Mouse (Mus musculus): ENCODE results near the gene Ogfod1.

Ogfod1 gene

DNA sequence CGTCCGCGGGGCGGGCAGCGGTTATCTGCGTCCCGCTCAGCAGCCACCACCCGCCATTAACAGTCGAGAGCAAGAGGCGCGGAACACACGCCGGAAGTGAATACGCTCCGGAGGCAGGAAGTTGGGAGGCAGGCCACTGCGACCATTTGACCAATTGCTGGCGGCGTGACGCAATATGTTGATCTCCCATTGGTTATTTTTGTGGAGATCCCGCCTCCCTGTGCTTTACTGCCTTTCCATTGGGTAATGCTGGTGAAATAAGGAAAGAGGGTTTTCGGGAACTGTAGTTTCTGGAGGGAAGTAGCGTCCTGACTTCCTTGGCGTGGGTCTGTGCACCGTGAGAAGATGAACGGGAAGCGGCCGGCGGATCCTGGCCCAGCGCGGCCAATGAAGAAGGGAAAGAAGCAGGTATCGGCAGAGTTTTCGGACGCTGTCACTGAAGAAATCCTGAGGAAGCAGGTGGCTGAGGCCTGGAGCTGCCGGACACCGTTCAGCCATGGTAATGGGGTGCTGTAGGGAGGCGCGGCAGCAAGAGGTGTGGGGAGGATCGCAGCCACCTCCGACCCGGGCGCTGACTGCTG lies at the start of gene Ogfod1, which contains the start of gene Nudt21:
TSS of gene Ogfod1 (plus strand) at position 255 of the 581 bp plus-strand sequence.
TSS of gene Nudt21 (minus strand) at position 88 of the 581 bp plus-strand sequence.
- DNase-seq (ENCODE audit: low read depth, low spot score), result peak; percentile 100

DNA sequence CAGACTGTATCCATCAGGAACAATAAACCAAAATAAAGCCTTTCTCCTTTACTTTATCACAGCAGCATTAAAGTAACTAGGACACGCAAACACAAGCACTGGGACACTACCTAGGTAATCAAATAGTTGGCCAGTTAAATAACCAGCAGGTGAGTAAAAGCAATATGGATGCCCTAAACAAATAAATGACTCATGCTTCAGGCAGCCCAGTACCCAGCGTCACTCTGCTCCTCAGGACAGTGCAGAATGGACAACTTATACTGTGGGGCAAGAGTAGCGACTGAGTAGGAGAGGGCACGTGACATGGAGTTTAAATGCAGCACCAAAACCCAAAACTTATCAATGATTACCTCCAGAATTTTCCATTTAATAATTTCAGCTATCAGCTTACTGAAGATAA lies 47.3 kb upstream of the Ogfod1 start:
- no peak for DNase-seq (ENCODE audit: low read depth, low spot score)

DNA sequence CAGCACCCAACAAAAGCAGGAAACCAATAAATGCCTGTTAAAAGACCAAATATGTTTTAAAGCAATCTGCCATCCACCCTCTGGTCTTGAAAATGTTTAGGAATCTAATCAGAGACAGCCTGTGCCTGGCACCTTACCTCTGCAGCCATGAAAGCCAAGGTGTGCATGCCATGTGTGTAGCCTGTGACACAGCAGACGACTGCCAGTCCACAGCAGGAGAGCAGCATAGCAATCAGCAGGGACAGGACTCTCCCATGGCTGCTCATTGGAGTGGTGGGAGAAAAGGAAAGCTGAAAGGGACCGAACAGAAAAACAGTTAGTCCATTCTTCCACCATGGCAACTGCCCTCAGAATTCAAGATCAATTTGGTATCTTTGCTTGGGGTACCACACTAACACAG lies 38.0 kb upstream of the Ogfod1 start:
- no peak for DNase-seq (ENCODE audit: low read depth, low spot score)

DNA sequence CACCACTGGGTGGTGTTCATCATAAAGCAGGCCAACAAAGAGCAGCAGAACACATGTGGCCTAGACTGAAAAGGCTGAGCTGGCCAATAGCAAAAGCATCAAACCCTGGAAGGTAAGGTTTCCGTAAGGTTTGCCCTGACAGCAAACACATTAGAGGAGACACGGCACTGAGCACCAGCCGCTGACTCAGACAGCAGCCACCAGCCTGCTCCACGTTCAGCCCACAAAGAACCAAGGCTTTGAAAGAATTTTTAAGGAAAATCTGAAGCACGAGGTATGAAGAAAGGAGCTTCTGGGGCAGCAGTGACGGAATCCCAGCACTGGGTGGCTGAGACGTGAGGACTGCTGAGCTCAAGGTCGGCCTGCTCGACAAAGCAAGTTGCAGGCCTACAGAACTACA lies 32.9 kb upstream of the Ogfod1 start:
- no peak for DNase-seq (ENCODE audit: low read depth, low spot score)

DNA sequence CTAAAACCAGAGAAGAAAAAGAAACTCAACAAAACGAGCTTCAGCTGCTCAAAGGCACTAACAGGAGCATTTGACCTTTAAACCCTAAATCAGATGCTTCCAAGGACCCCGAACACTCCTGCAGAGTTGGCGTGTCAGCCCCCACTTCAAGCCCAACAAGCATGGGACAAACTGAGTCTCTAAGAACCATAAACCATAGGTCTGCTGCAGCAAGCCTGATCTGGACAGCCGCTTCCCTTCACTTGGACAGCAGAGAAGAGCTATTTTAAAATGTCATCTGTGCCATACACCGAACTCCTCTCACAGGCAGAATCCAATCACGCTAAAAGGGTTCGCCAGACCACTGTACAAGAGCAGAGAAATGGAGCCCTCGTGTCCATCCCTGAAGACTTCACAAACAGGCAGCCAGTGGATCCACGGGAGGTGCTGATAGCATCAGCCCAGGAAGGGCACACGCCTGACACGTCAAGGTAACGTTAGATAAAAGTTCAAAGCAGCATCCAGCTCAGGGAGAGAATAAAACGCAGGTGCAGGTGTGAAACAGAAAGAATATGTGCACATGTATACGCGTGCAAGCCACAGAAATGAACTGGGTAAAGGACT lies 27.7 kb upstream of the Ogfod1 start:
- DNase-seq (ENCODE audit: low read depth, low spot score), result no peak

DNA sequence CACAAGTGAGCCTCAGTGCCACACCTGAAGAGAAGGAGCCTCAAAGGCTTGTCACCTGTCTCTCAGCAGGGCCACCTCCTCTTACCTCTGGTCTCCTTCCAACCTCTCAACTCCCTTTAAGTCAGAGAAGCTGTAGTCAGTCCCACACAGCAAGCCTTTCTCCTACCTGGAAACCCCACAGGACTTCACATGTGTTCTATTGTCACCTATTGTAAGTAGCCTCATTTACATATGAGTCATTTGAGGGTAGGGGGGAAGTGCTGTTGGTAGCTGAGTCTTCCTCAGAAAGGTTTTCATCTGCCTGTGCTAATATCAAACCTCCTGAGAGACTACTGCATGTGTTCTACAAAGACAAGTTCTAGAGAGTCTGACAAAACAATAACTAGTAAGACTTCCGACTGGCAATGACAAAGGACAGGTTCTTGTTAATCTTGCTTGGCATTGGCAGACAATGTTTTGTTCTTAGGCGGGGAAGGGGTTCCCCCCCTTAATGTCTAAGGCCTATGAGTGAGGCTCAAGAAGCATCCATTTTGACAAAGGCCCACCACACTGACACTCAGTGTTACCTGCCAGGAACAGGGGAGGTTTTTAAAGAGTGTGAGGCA lies 26.8 kb upstream of the Ogfod1 start:
- DNase-seq (ENCODE audit: low read depth, low spot score), result peak; percentile 66

DNA sequence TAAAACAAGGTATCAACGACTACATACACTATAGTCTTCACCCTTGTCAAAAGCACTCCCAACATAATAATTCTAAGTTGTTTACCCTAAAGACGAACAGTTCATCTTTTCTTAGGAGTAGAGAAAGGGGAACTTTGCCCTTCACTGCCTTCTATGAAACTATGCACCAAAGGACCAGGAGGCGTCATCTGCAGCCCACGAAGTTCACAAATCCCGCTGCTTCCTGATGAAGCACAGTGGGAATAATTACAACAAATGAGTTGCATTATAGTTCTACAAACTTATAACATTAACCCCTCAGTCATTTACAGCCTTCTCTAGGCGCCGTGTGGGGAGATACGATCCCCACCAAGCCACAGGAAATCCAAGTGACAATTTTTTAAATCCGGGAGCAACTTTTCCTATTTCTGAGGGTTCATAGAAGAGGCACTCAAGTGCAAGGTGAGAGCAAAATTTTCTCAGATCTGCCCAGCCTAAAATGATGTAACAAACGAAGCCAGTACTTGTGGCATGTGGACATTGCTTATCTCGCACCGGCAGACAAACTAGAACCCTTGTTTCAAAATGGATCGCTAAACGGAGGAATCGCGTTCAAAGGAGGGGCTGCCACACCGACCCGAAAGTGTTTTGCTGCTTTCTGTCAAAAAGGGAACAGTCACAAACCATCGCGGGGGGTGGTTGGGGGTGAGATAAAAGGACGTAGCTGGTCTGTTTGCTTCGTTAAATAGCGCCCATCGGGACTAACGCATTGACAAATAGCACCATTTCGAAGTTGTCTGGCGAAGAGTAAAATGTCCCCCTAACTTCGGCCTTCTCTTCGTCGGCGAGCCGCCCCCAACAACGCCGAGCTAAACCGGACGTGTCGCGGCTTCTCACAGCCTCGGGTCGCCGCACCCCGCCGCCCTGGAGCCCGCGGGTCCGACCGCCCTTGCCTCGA lies 25.7 kb upstream of the Ogfod1 start:
- DNase-seq (ENCODE audit: low read depth, low spot score), result no peak

DNA sequence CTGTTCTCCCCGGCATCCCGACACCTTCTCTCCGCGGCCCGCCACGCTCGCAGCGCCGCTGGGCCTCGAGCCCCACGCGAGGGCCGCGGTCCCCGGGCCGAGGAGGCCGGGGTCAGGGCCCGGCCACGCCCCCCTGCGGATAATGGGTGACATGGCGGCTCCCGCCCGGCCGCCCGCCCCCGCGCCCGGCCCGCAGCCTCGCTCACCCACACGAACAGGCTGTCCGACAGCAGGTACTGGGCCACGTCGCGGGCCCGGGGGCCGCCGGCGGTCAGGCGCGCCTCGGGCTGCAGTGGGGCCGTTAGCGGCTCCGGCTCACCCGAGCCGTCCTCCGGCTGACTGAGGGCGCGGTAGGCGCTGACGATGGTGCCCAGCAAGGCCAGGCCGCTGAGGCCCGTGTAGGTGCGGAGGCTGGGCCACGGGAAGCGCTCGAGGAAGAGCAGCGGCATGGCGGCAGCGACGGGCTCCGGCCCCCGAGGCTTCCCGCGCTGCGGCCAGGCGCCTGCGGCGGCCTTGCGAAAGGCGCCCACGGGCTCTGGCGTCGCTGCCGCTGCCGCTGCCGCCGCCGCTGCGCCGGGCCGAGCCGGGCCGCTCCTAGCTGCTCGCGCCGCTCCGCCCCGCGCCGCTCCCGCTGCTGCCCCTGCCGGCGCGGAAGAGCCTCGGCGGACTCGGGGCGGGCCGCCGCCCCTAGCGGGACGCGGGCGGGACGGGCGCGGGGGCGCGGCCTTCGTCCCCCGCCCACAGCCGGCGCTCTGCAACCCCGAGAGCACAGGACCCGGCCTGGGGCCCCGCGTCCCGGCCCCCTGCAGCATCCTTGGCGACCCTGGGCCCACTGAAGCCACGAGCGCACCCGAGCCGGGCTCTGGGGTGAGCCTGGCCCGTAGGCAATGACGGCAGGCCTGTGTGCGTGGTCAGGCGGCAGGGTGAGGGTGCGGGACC lies 24.7 kb upstream of the Ogfod1 start, which contains the start of gene Amfr:
TSS of gene Amfr (minus strand) at position 830 of the 939 bp plus-strand sequence.
- DNase-seq (ENCODE audit: low read depth, low spot score), result peak; percentile 54

DNA sequence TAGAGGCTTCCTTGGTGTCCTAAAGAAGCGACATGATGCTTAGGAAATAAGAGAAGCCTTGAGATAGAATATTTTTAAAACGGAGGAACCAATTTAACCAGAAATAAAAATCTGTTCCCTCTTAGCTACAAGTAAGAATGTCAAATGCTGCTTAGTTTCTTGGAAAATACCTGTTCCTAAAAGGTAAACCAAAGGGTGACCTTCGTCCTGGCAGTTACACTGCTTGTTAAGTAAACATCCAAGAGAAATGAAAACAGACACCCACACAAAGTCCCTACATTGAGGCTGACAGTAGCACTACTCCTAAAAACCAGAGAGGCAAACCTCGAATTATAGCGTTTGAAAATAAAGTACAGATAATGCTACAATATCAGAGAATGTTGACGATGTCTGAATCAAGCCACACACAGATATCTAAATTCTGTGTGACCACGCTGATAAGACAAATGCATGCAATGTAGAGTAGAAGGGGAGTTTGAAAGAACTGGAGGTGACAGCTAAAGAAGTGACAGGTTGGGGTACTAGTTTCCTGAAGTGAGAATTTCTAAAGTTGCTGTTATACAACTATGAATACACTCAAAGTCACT lies 23.9 kb upstream of the Ogfod1 start:
- no peak for DNase-seq (ENCODE audit: low read depth, low spot score)

DNA sequence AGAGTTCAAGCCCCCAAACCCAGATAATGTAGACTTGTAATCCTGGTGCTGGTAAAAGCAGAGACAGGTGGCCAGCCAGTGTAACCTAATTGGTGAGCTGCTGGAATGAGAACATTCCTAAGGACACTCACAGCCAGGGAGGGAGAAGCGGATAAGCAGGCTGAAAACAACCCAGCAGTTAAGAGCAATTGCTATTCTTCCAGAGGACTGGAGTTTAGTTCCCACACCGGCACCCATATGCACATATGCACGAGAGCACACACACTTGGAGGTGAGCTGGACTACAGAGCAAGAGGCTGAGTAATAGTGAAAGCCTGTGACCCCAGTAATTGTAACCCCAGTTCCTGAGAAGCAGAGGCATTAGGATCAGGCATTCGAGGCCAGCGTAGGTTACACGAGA lies 13.1 kb upstream of the Ogfod1 start:
- no peak for DNase-seq (ENCODE audit: low read depth, low spot score)

DNA sequence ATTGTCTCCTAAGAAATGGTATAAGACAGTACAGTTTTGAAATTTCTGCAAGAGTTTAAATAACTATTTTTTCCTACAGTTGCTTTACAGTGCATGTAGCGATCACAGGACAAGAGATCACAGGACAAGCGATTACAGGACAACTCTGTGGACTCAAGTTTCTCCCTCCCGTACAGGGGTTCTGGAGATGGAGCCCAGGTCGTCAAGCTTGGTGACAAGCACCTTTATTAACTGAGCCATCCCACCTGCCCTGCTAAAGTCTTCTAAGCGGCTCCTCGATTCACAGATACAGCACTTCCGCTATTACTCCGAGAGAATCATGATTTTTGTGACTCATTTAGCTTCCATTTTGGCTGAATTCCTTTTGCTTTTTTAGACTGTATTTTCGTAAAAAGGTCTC lies 7.3 kb upstream of the Ogfod1 start:
- no peak for DNase-seq (ENCODE audit: low read depth, low spot score)

DNA sequence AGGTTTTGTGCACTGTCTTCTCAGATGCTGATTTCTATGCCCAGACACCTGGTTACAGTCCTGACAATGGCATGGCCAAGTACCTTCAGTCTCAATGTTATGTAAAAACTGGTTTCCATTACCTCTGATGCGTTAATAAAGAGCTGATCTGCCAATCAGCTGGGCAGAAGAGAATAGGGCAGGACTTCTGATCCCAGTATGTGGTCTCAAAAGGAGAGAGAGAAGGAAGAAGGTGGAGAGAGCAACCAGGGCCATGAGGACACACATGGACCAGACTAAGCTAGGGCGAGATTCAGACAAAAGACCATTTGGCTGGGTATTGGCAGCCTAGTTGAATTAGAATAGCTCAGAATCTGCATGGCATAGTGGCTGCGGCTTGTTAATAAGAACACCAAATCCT lies 3.4 kb upstream of the Ogfod1 start:
- peak; percentile 70 for DNase-seq (ENCODE audit: low read depth, low spot score)

DNA sequence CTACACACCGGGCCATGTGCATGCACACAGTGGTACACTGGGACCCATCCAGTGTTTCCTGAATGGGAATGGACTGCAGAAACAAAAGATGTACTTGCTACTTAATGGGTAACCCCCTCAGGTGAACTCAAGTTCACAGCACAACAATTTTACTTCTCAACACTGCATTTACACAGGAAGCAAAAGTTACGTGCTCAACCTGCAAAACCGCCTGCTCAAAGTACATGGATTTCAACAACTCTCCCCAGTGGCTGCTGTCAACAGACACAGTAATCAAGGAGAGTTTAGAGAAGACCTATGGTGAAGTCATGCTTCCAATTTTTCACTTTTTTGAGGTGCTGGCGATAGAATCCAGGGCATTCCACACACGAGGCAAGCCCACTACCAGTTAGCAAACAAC lies 1.8 kb upstream of the Ogfod1 start:
- no peak for DNase-seq (ENCODE audit: low read depth, low spot score)

DNA sequence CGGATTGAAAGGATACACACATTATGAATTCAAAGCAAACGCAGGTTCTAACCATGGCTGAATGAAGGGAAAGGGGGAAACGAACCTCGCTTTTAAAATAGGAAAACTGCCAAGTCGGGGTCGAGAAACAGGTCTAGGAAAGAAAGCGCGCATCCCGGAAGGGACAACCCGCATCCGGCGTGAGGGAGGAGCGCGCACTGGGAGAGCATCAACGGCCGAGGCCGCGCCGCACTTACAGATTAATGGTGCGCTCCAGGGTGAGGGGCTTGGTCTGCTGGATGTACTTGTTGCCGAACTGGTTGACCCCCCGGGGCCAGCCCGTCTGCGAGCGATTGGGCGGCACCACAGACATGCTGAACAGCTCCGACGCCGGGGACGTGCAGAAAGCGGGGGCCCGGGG lies 457 bp upstream of the Ogfod1 start:
- DNase-seq (ENCODE audit: low read depth, low spot score), result peak; percentile 79

DNA sequence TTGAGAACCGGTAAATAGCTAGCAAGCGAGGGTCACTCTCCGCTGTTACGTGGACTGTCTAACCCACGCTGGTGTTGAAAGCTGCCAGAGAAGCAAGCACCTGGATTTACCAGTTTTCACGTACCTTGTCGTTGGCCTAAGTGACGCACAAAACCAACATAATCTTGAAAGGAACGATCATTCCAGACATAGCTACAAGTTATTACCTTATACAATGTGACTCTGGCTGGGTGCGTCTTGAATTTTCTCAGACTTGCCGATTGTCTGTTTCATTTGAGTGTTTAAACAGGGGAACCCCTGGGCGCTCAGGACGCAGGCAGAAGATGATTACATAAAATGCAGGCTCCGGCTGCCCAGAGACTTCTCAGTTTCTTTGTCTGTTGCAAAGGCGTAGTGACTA lies 808 bp downstream of the Ogfod1 start:
- no peak for DNase-seq (ENCODE audit: low read depth, low spot score)

DNA sequence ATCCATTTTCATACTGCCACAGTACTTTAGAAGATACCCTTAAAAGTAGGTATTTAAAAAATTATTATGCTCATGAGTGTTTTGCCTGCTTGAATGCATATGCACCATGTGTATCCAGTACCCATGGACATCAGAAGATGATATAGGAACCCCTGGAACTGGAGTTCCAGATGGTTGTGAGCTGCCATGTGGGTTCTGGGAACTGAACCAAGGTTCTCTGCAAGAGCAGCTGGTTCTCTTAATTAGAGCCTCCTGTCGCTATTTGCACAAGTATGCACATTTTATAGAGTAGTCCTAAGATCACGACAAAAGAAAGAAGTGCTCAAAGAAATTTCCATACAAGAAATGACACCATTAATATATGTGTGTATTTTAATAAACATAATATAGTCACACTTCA lies 10.8 kb downstream of the Ogfod1 start:
- DNase-seq (ENCODE audit: low read depth, low spot score), result no peak

DNA sequence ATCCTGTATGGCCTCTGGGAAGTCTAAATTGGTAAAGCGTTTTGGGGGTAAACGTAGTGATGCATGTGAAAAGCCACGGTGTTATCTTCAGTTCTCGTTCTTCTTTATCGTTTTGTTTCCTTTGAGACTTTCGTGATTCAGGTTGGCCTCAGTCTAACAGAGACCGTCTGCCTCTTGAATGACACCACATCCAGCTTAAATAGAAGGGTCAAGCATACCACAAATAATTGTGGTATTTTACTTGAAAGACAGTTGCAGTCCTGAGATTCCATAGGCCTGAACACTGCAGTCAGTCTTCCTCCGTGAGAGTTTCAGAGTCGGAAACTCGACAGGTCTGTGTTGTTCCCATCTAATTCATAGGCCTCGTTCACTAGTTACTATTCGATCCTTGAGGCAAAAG lies 15.7 kb downstream of the Ogfod1 start:
- DNase-seq (ENCODE audit: low read depth, low spot score), result no peak

DNA sequence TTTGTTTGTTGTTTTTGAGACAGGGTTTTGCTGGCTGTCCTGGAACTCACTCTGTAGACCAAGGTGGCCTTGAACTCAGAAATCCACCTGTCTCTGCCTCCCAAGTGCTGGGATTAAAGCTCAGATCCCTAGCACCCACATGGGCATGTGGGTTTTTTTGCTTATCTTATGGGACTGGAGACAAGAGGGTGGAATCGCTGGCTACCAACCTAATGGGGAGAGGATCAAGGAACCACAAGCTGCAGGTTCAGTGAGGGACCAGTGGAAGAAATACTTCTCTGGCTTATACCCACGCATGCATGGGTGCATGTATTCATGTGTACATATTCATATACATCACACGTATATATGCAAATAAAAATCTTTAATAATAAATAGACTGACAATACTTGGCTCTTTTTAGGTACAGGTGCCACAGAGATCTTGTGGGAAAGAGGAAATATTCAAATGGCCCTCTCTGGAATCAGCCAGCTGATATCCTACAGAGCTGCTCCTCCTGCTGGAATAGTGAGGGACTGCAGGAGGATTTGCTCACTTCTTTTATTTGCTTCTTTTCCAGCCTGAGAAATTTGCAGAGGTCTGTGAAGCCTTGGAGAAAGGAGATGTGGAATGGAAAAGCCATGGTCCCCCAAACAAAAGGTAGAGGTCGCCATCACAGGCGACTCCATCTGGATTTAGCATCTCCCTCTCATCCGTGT lies 20.3 kb downstream of the Ogfod1 start:
- DNase-seq (ENCODE audit: low read depth, low spot score), result peak; percentile 56

DNA sequence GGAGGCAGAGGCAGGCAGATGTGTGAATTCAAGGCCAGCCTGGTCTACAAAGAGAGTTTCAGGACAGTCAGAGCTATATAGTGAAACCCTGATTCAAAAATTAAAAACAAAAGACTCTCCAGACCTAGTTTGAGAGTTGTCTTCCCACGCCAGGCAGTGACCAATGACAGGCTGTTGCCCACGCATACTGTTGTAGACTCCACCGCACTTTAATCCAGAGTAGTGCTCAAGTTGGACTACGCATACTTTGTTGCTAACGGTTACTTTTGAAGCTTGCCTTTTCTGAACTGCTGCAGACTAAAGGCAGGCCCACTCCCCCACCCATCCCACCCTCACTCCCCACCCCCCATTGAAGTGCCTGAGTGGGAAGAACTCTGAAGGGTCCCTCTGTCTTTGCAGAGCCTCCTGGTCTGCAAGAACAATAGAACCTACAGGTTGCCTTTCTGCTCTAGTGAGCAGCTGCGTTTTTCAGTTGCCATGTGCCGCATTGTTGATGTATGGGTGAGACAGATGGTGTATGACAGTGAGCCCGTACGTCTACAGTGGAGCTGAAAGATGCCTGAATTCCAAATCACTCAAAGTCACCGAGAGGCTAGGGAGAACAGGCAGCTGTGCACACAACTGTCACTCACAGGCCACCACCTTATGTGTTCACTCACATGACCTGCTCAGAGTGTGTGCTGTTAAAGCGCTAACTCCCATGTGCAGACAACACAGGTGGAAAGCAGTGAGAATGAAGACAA lies 29.3 kb downstream of the Ogfod1 start:
- DNase-seq (ENCODE audit: low read depth, low spot score), result no peak
